Mouse (Mus musculus) gastrocnemius, postnatal 14 days (tissue): ENCODE measurements around the gene Gm49425. TPM values are rescaled to one million over a fixed set of nuclear protein-coding genes. Genes with fewer than 3 reads are reported as not detected.
"Not testable (repeated sequence)": the region's sequence is repeated elsewhere in the genome, so short reads cannot be mapped to it uniquely, and the experiment has no call there.

Experiments
- DNase-seq: peaks from one replicate; pipeline ENCODE4 v3.0.0; 2021; ENCODE audit warnings: mixed read lengths
- intact Hi-C: fragments of 180-260 bp; cut with DNase I; formaldehyde crosslinking; loops from one replicate; pipeline ENCODE4 v1.15.1; 2025; ENCODE audit warnings: low total_unique reads
- long read RNA-seq, 2 experiments: library from polyadenylated mRNA; stranded (forward); transcript quantifications; one replicate each; pipeline ENCODE4 v2.0.0; 2021
- total RNA-seq, 2 experiments: library from RNA; stranded (reverse); gene quantifications; 2 replicates each; pipeline ENCODE4 v1.2.3; 2021

Gene Gm49425
- total RNA-seq, result not detected
- long read RNA-seq, experiment 1, result 0 reads
- long read RNA-seq, experiment 2, result 0 reads

- intact Hi-C loops, DNase-seq: not testable (repeated sequence)
Measured at GRCm38 (mm10) chr15:101517161-101517560, at the start of gene Gm49425. TSS of gene Gm49425 (minus strand) at chr15:101517261.

GRCm38 (mm10) chr15:101562850-101563249 is 45.8 kb upstream of the Gm49425 start, which contains the start of gene Krt90:
TSS of gene Krt90 (minus strand) at chr15:101562950.
- intact Hi-C loops, result no loop called here
- DNase-seq, result no peak

- intact Hi-C loops, result no loop called here
- no peak for DNase-seq
Measured at GRCm38 (mm10) chr15:101558034-101558646, 41.1 kb upstream of the Gm49425 start.

GRCm38 (mm10) chr15:101553169-101553568 is 36.1 kb upstream of the Gm49425 start:
- intact Hi-C loops, result no loop called here
- peak; percentile 53 for DNase-seq

- DNase-seq, result no peak
- intact Hi-C loops, result no loop called here
Measured at GRCm38 (mm10) chr15:101552188-101552587, 35.1 kb upstream of the Gm49425 start.

- no peak for DNase-seq
- intact Hi-C loops, result no loop called here
Measured at GRCm38 (mm10) chr15:101550567-101550966, 33.5 kb upstream of the Gm49425 start, which contains the start of gene Krt82. TSS of gene Krt82 (minus strand) at chr15:101550667.

GRCm38 (mm10) chr15:101544478-101544877 is 27.4 kb upstream of the Gm49425 start:
- intact Hi-C loops, result no loop called here
- no peak for DNase-seq

- no peak for DNase-seq
- intact Hi-C loops, result no loop called here
Measured at GRCm38 (mm10) chr15:101542543-101542942, 25.5 kb upstream of the Gm49425 start.

- DNase-seq, result no peak
- intact Hi-C loops, result loop anchor here (10.0 kb wide), 1 partner anchor 526 kb away; no protein-coding TSS in a partner anchor
Measured at GRCm38 (mm10) chr15:101538580-101538900, 21.5 kb upstream of the Gm49425 start.

- no peak for DNase-seq
- intact Hi-C loops, result loop anchor here (10.0 kb wide), 1 partner anchor 527 kb away; no protein-coding TSS in a partner anchor
Measured at GRCm38 (mm10) chr15:101537864-101538579, 21.0 kb upstream of the Gm49425 start.

- DNase-seq, result no peak
- intact Hi-C loops, result loop anchor here (10.0 kb wide), 1 partner anchor 529 kb away; no protein-coding TSS in a partner anchor
Measured at GRCm38 (mm10) chr15:101536054-101536850, 19.2 kb upstream of the Gm49425 start.

- intact Hi-C loops, result loop anchor here (10.0 kb wide), 1 partner anchor 532 kb away; no protein-coding TSS in a partner anchor
- no peak for DNase-seq
Measured at GRCm38 (mm10) chr15:101532720-101533119, 15.7 kb upstream of the Gm49425 start, which contains the start of gene Krt84. TSS of gene Krt84 (minus strand) at chr15:101532820.

- intact Hi-C loops, result loop anchor here (5.0 to 10.0 kb wide), 2 partner anchors 188 to 450 kb away; no protein-coding TSS in a partner anchor
Measured at GRCm38 (mm10) chr15:101522556-101523232, 5.6 kb upstream of the Gm49425 start.

GRCm38 (mm10) chr15:101519792-101520191 is 2.7 kb upstream of the Gm49425 start:
- peak; percentile 73 for DNase-seq
- intact Hi-C loops, result loop anchor here (5.0 to 10.0 kb wide), 2 partner anchors 185 to 453 kb away; no protein-coding TSS in a partner anchor

More at GRCm38 (mm10) chr15:101522556-101523232, 5.6 kb upstream of the Gm49425 start:
- DNase-seq, result no peak

GRCm38 (mm10) chr15:101508247-101508646 is 8.8 kb downstream of the Gm49425 start:
- intact Hi-C loops, result no loop called here
- DNase-seq, result no peak

GRCm38 (mm10) chr15:101506896-101507758 is 9.9 kb downstream of the Gm49425 start:
- DNase-seq, result no peak
- intact Hi-C loops, result no loop called here

- intact Hi-C loops, result loop anchor here (10.0 kb wide), 1 partner anchor 152 kb away; no protein-coding TSS in a partner anchor
- DNase-seq, result no peak
Measured at GRCm38 (mm10) chr15:101497181-101497580, 19.9 kb downstream of the Gm49425 start.

- intact Hi-C loops, result loop anchor here (10.0 kb wide), 1 partner anchor 150 kb away; no protein-coding TSS in a partner anchor
- DNase-seq, result no peak
Measured at GRCm38 (mm10) chr15:101495266-101495665, 21.8 kb downstream of the Gm49425 start.
